Mouse (Mus musculus) CH12.LX (cell line): ENCODE measurements around the gene Pold1. TPM values are rescaled to one million over a fixed set of nuclear protein-coding genes. Genes with fewer than 3 reads are reported as not detected.

Source experiments
- DNase-seq: peaks from one replicate; pipeline ENCODE4 v3.0.0-alpha.2; 2013; ENCODE audit errors: extremely low read depth
- H3K27ac ChIP-seq: 2 replicates; pipeline ENCODE4 v1.5.1; 2012; ENCODE audit warnings: low read depth, mild to moderate bottlenecking, control low read depth, moderate library complexity; ENCODE audit not compliant: insufficient read depth
- H3K27me3 ChIP-seq: replicated peaks from 2 replicates; pipeline ENCODE3; 2012; ENCODE audit warnings: inconsistent platforms
- H3K36me3 ChIP-seq, 2 experiments: replicated peaks in 1 of 2; 2 replicates each; pipeline versions ENCODE3 to v1.6.1; 2012; ENCODE audit warnings: inconsistent platforms in 1 of 2, low read length in 1 of 2, mild to moderate bottlenecking in 1 of 2, mixed read lengths in 1 of 2, moderate library complexity in 1 of 2; ENCODE audit not compliant: control insufficient read depth in 1 of 2, insufficient read depth in 1 of 2
- H3K4me1 ChIP-seq, 2 experiments: 2 replicates each; pipeline ENCODE4 v1.6.1; 2012; ENCODE audit warnings: inconsistent platforms in 1 of 2, moderate library complexity in 1 of 2; ENCODE audit not compliant: insufficient read depth in 2 of 2, control insufficient read depth in 1 of 2
- H3K4me2 ChIP-seq: 2 replicates; pipeline ENCODE4 v1.6.1; 2012; ENCODE audit warnings: low read depth, mild to moderate bottlenecking, control low read depth; ENCODE audit not compliant: poor library complexity, insufficient read depth, severe bottlenecking
- H3K4me3 ChIP-seq, 3 experiments: fragments of 150-350 bp in 1 of 3; sonication (generic) in 1 of 3; replicated peaks in 1 of 3; 2 replicates each; pipeline versions ENCODE3 to v1.5.1; 2011 to 2012; ENCODE audit warnings: low read depth in 2 of 3, low read length in 2 of 3, mild to moderate bottlenecking in 2 of 3, moderate library complexity in 2 of 3, control low read depth in 1 of 3, improper control_type of control experiment in 1 of 3, inconsistent platforms in 1 of 3, mixed read lengths in 1 of 3; ENCODE audit not compliant: poor library complexity in 1 of 3
- H3K79me2 ChIP-seq: replicated peaks from 2 replicates; pipeline ENCODE4 v1.6.1; 2012; ENCODE audit warnings: mild to moderate bottlenecking, moderate library complexity; ENCODE audit not compliant: control insufficient read depth, poor library complexity, insufficient read depth, severe bottlenecking; ENCODE audit errors: extremely low read depth
- H3K9ac ChIP-seq: 2 replicates; pipeline ENCODE4 v1.6.1; 2012; ENCODE audit warnings: low read depth, mild to moderate bottlenecking, control low read depth, moderate library complexity; ENCODE audit not compliant: insufficient read depth
- H3K9me3 ChIP-seq: replicated peaks from 2 replicates; pipeline ENCODE3; 2012; ENCODE audit warnings: low read length, inconsistent platforms, mixed read lengths
- BHLHE40 ChIP-seq: IDR thresholded peaks from 2 replicates; pipeline ENCODE4 v1.6.1; 2011; ENCODE audit warnings: mild to moderate bottlenecking, low read depth, low read length, improper control_type of control experiment
- CHD1 ChIP-seq: IDR thresholded peaks from 2 replicates; pipeline ENCODE4 v1.6.1; 2012; ENCODE audit warnings: low read depth, low read length, improper control_type of control experiment, inconsistent platforms
- CHD2 ChIP-seq: IDR thresholded peaks from 2 replicates; pipeline ENCODE4 v1.6.1; 2011; ENCODE audit warnings: low read length, improper control_type of control experiment
- CTCF ChIP-seq, 2 experiments: IDR thresholded peaks in 1 of 2; conservative IDR thresholded peaks in 1 of 2; 2 replicates each; pipeline ENCODE4 v1.5.1; 2011 to 2012; ENCODE audit warnings: low read depth in 2 of 2, low read length in 2 of 2, improper control_type of control experiment in 1 of 2, inconsistent platforms in 1 of 2, mild to moderate bottlenecking in 1 of 2, moderate library complexity in 1 of 2
- ELF1 ChIP-seq: IDR thresholded peaks from 2 replicates; pipeline ENCODE4 v1.6.1; 2014; ENCODE audit warnings: low read depth, mild to moderate bottlenecking, inconsistent platforms, low read length, improper control_type of control experiment
- HCFC1 ChIP-seq: IDR thresholded peaks from 2 replicates; pipeline ENCODE4 v1.6.1; 2012; ENCODE audit warnings: low read depth, mild to moderate bottlenecking, inconsistent platforms, low read length, improper control_type of control experiment
- IRF4 ChIP-seq: IDR thresholded peaks from 2 replicates; pipeline ENCODE4 v1.6.1; 2014; ENCODE audit warnings: low read depth, mild to moderate bottlenecking, inconsistent platforms, low read length, improper control_type of control experiment
- MEF2A ChIP-seq: IDR thresholded peaks from 2 replicates; pipeline ENCODE4 v1.6.1; 2014; ENCODE audit warnings: low read depth, mild to moderate bottlenecking, inconsistent platforms, low read length, improper control_type of control experiment, borderline replicate concordance
- NELFE ChIP-seq: IDR thresholded peaks from 2 replicates; pipeline ENCODE4 v1.6.1; 2011; ENCODE audit warnings: low read depth, low read length, improper control_type of control experiment
- RAD21 ChIP-seq: IDR thresholded peaks from 2 replicates; pipeline ENCODE4 v1.6.1; 2011; ENCODE audit warnings: low read depth, mild to moderate bottlenecking, low read length, improper control_type of control experiment, moderate library complexity
- RCOR1 ChIP-seq: conservative IDR thresholded peaks from 2 replicates; pipeline ENCODE4 v1.6.1; 2012; ENCODE audit warnings: low read depth, mild to moderate bottlenecking, inconsistent platforms, low read length, improper control_type of control experiment
- SIN3A ChIP-seq: IDR thresholded peaks from 2 replicates; pipeline ENCODE4 v1.6.1; 2012; ENCODE audit warnings: low read length, improper control_type of control experiment, inconsistent platforms
- SMC3 ChIP-seq: IDR thresholded peaks from 2 replicates; pipeline ENCODE4 v1.6.1; 2011; ENCODE audit warnings: low read depth, low read length, improper control_type of control experiment
- USF1 ChIP-seq: IDR thresholded peaks from 2 replicates; pipeline ENCODE4 v1.6.1; 2014; ENCODE audit warnings: low read depth, mild to moderate bottlenecking, inconsistent platforms, low read length, improper control_type of control experiment
- ZKSCAN1 ChIP-seq: IDR thresholded peaks from 2 replicates; pipeline ENCODE4 v1.6.1; 2012; ENCODE audit warnings: low read depth, inconsistent platforms, low read length, improper control_type of control experiment, borderline replicate concordance
- dilution Hi-C: fragments of 300-500 bp; cut with MboI; formaldehyde crosslinking; loops from 2 replicates; pipeline ENCODE4 v1.14.3; 2020; ENCODE audit warnings: low sequenced_read_pairs; ENCODE audit not compliant: extremely low pct_unique_long_range_greater_than_20kb, extremely low pct_ligation_motif_present
- in situ Hi-C: fragments of 300-500 bp; cut with MboI; formaldehyde crosslinking; loops from 3 replicates; pipeline ENCODE4 v1.14.3; 2019; ENCODE audit warnings: low sequenced_read_pairs, low pct_ligation_motif_present, low pct_unique_long_range_greater_than_20kb, mixed read lengths
- polyA plus RNA-seq: library from polyadenylated mRNA; unstranded; fragments of >175 nt; gene quantifications from 2 replicates; pipeline ENCODE4 v1.2.1, GENCODE M21; 2012; ENCODE audit warnings: low read depth; ENCODE audit not compliant: insufficient read length
- total RNA-seq, 2 experiments: library from RNA; depleted of rRNA; stranded (reverse); fragments of 300-350 nt in 1 of 2; fragments of >200 nt in 1 of 2; gene quantifications; 2 replicates each; pipeline ENCODE4 v1.2.3; 2012 to 2014

Pold1 gene
- total and polyA plus RNA-seq, 3 experiments = 49.3 to 131 (median 67.6) TPM

DNA sequence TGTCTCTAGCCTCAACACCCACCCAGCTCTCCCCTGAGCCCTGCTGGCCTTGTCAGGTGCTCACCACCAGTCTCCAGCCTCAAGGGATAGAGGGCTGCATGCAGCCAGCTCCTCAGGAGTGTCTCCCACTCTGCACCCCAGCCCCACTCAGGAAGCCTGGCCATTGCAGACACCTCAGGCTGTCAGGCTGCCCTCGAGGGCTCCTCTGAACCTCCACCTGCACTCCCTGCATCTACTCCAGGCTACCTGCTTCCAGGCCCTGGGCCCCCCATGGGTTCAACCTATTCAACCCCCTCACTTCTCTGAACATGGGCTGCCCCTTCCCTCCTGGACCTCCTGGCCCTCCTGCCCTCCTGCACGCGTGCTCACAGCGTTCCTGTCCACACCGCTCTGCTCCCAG, 57.3 kb downstream of the Pold1 start:
- TF ChIP-seq CTCF (conservative IDR thresholded peaks at IDR 0.05 in 1 of 2, IDR thresholded peaks at IDR 0.05 in 1 of 2; ENCODE audit: low read depth in 2 of 2, low read length in 2 of 2) (no peak), BHLHE40 (no peak), CHD1 (no peak), SIN3A (no peak), RAD21 (no peak), RCOR1 (no peak), SMC3 (no peak)
- no peaks in the 10 kb centered on the region for H3K27me3 ChIP-seq
- H3K79me2 ChIP-seq = peaks cover 8% of the 10 kb centered on the region; the same call in 1 of the 2 replicates
- no peak overlapping the region for H3K4me3 ChIP-seq
- no peak overlapping the region for H3K9ac ChIP-seq
- no peak overlapping the region for H3K27ac ChIP-seq
- H3K4me2 ChIP-seq = no peak overlapping the region
- in situ Hi-C loops = loop anchor here (10.0 kb wide), 1 partner anchor 227 kb away; the partner anchor contains the start of gene Gm15517
- dilution Hi-C loops = no loop called here
- H3K9me3 ChIP-seq = no peaks in the 10 kb centered on the region
- peaks cover 0 to 12% of the 10 kb centered on the region in 2 experiments; a peak in 2 of 4 replicates for H3K4me1 ChIP-seq
- DNase-seq = no peak
- H3K36me3 ChIP-seq = peaks cover 32 to 79% of the 10 kb centered on the region in 2 experiments

DNA sequence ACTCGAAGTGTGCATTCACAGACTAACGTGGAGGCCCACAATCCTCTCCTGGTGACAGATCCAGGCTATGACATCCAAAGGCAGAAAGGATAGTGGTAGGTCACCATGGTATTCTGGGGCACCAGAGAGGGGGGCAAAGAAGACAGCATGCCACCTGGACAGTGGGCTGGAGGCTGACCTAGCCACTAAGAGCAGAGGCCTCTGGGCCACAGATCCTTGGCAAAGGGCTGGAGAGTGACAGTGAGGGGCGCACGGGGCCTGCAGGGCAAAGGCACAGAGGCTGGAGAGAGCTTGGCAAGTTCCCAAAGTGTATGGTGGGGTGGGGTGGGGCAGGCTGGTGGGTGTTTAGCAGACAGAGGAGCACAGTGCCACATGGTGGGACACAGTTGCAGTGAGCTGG, 58.4 kb downstream of the Pold1 start:
- Histone ChIP-seq H3K9ac (no peak overlapping the region), H3K36me3 (peaks cover 32 to 80% of the 10 kb centered on the region in 2 experiments), H3K27me3 (no peaks in the 10 kb centered on the region), H3K4me3 (no peak overlapping the region), H3K79me2 (peaks cover 2% of the 10 kb centered on the region; the same call in 1 of the 2 replicates), H3K9me3 (no peaks in the 10 kb centered on the region), H3K4me1 (peaks cover 0 to 9% of the 10 kb centered on the region in 2 experiments; a peak in 2 of 4 replicates), H3K4me2 (no peak overlapping the region), H3K27ac (no peak overlapping the region)
- dilution Hi-C loops = no loop called here
- no peak for DNase-seq
- TF ChIP-seq MEF2A (no peak), ELF1 (no peak), ZKSCAN1 (no peak), NELFE (no peak), HCFC1 (no peak), RAD21 (no peak), CHD2 (no peak), USF1 (no peak), IRF4 (no peak)
- in situ Hi-C loops = loop anchor here (10.0 kb wide), 1 partner anchor 225 kb away; the partner anchor contains the start of gene Gm15517
